Mouse (Mus musculus) neural tube, embryonic 11.5 days (tissue): ENCODE results near the gene Gsdma. TPM values are rescaled to one million over a fixed set of nuclear protein-coding genes. Genes with fewer than 3 reads are reported as not detected.
"Not testable (repeated sequence)": the region's sequence is repeated elsewhere in the genome, so short reads cannot be mapped to it uniquely, and the experiment has no call there.

Source experiments
- ATAC-seq: fragments of 200-750 bp; cut with Nextera tagmentation; 2 replicates; pipeline ENCODE4 v1.8.0; 2017; ENCODE audit warnings: moderate number of reproducible peaks, mild to moderate bottlenecking, moderate TSS enrichment, moderate library complexity; ENCODE audit not compliant: insufficient read depth, low FRiP score, low TSS enrichment
- DNase-seq: peaks from one replicate; pipeline ENCODE4 v3.0.0-alpha.2; 2015; ENCODE audit warnings: low spot score
- H3K27ac ChIP-seq: fragments of 300-500 bp; sonication (generic); 2 replicates; pipeline ENCODE4 v1.5.1; 2014; ENCODE audit warnings: low read depth, mild to moderate bottlenecking, low read length
- H3K27me3 ChIP-seq: fragments of 300-500 bp; sonication (generic); 2 replicates; pipeline ENCODE4 v1.6.1; 2014; ENCODE audit warnings: mild to moderate bottlenecking, low read length, mixed read lengths; ENCODE audit not compliant: control insufficient read depth, insufficient read depth
- H3K36me3 ChIP-seq: fragments of 300-500 bp; sonication (generic); 2 replicates; pipeline ENCODE4 v1.6.1; 2014; ENCODE audit warnings: mild to moderate bottlenecking, low read length, moderate library complexity, mixed read lengths; ENCODE audit not compliant: control insufficient read depth, insufficient read depth
- H3K4me1 ChIP-seq: fragments of 300-500 bp; sonication (generic); 2 replicates; pipeline ENCODE4 v1.6.1; 2014; ENCODE audit warnings: low read length, mixed read lengths; ENCODE audit not compliant: control insufficient read depth, insufficient read depth
- H3K4me2 ChIP-seq: fragments of 300-500 bp; sonication (generic); 2 replicates; pipeline ENCODE4 v1.6.1; 2014; ENCODE audit warnings: low read depth, mild to moderate bottlenecking, moderate library complexity
- H3K4me3 ChIP-seq: fragments of 300-500 bp; sonication (generic); 2 replicates; pipeline ENCODE4 v1.5.1; 2014; ENCODE audit warnings: low read depth, low read length
- H3K9ac ChIP-seq: fragments of 300-500 bp; sonication (generic); 2 replicates; pipeline ENCODE4 v1.6.1; 2014; ENCODE audit warnings: mild to moderate bottlenecking, low read length
- H3K9me3 ChIP-seq: fragments of 300-500 bp; sonication (generic); 2 replicates; pipeline ENCODE4 v1.6.1; 2016; ENCODE audit warnings: low read length; ENCODE audit not compliant: control insufficient read depth
- WGBS: fragments of 180-500 bp; shearing (Covaris S2); extraction: QIAGEN DNeasy Blood & Tissue Kit; methylation state at CpG from one replicate; pipeline ENCODE4 v1.1.7; 2014; 5-methylcytosine and 5-hydroxymethylcytosine counted together
- polyA plus RNA-seq: library from polyadenylated mRNA; unstranded; fragments of >200 nt; fragmentation: Nextera tagmentation; extraction: Ambion mirVana; gene quantifications from 2 replicates; pipeline ENCODE4 v1.2.1, GENCODE M21; 2014

Gene Gsdma
- polyA plus RNA-seq, 1 experiment from 2014 or later, result not detected

- Histone ChIP-seq H3K9ac (no peak overlapping the region), H3K27ac (no peak overlapping the region), H3K27me3 (no peaks in the 10 kb centered on the region), H3K9me3 (no peaks in the 10 kb centered on the region), H3K4me3 (no peak overlapping the region), H3K4me1 (no peaks in the 10 kb centered on the region), H3K36me3 (no peaks in the 10 kb centered on the region), H3K4me2 (no peak overlapping the region)
- DNase-seq (no peak), ATAC-seq (no peak)
- 62% methylated on average over 5 of the region's 5 CpGs for WGBS
Measured at GRCm38 (mm10) chr11:98671857-98672256, 7.7 kb downstream of the Gsdma start.

DNA sequence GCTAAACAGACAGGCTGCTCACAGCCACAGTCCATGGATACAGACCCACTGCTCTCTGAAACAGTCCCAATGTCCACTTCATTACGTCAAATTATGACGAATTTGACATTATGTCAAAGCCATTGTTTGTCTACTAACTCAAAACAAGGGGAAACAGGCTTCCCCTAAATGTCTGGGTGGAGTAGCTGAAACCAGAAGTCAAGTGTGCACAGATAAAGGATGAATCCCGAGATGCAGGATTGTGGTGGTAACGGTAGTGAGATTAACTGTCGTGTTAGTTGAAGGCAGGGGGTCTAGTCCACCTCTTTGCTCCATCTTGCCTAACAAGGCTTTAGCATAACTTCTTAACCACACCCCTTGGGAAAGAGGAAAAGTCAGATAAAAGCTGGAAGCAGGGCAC is 8.3 kb downstream of the Gsdma start:
- no peak overlapping the region for H3K9ac ChIP-seq
- H3K27me3 ChIP-seq, result no peaks in the 10 kb centered on the region
- DNase-seq, result no peak
- H3K9me3 ChIP-seq, result no peaks in the 10 kb centered on the region
- ATAC-seq, result no peak
- 87% methylated on average over 5 of the region's 5 CpGs for WGBS
- no peaks in the 10 kb centered on the region for H3K36me3 ChIP-seq
- H3K4me1 ChIP-seq, result no peaks in the 10 kb centered on the region
- no peak overlapping the region for H3K27ac ChIP-seq
- H3K4me2 ChIP-seq, result no peak overlapping the region
- no peak overlapping the region for H3K4me3 ChIP-seq

DNA sequence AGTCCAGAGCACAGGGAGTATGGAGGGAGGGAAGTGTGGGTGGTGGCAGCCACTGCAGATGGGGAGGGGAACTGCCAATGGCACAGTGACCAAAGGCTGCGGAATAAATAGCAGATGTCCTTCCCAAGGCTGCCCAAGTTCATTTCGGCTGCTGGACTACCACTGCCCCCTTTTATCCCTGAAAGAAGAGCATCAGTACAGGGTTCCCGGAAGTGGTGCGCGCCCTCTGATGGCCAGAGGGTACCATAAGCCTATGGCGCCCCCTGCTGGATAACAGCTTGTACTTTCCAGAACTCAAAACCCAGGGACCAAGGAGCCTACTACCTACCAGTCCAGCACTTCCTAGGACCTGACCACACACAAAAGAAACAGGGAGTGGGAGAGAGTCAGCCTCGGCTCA is 9.0 kb downstream of the Gsdma start:
- peak; percentile 70 for DNase-seq
- H3K36me3 ChIP-seq, H3K4me1 ChIP-seq, H3K4me2 ChIP-seq, ATAC-seq, H3K9me3 ChIP-seq, H3K27ac ChIP-seq, H3K9ac ChIP-seq, H3K4me3 ChIP-seq, H3K27me3 ChIP-seq: not testable (repeated sequence)
- WGBS, result 4% methylated on average over 6 of the region's 7 CpGs

GRCm38 (mm10) chr11:98675829-98676363 is 11.7 kb downstream of the Gsdma start:
- no peaks in the 10 kb centered on the region for H3K36me3 ChIP-seq
- H3K27me3 ChIP-seq, result no peaks in the 10 kb centered on the region
- no peak for DNase-seq
- H3K9me3 ChIP-seq, result no peaks in the 10 kb centered on the region
- no peak for ATAC-seq
- no peaks in the 10 kb centered on the region for H3K4me1 ChIP-seq
- no peak overlapping the region for H3K9ac ChIP-seq
- no peak overlapping the region for H3K27ac ChIP-seq
- whole genome bisulfite sequencing, result 52% methylated on average over 7 of the region's 7 CpGs
- H3K4me2 ChIP-seq, result no peak overlapping the region
- no peak overlapping the region for H3K4me3 ChIP-seq

DNA sequence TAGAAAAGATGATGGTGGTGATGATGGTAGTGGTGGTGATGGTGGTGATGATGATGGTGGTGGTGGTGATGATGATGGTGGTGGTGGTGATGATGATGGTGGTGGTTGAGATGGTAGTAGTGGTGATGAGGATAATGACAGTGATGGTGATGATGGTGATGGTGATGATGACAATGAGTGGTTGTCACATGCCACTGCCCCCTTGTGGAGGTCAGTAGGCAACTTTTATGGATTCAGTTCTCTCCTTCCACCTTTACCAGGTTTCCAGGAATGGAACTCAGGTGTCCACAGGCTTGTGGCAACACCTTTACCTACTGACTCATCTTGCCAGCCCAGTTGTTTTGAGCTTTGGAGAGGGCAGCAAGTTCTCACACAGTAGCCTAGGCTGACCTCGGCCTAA is 15.9 kb downstream of the Gsdma start:
- Histone ChIP-seq H3K9me3 (no peaks in the 10 kb centered on the region), H3K9ac (no peak overlapping the region), H3K4me2 (no peak overlapping the region), H3K36me3 (no peaks in the 10 kb centered on the region), H3K4me1 (peaks cover 5% of the 10 kb centered on the region), H3K27me3 (no peaks in the 10 kb centered on the region), H3K27ac (no peak overlapping the region), H3K4me3 (no peak overlapping the region)
- ATAC-seq, result no peak
- WGBS, result 97% methylated on average over 1 of the region's 1 CpGs
- no peak for DNase-seq

DNA sequence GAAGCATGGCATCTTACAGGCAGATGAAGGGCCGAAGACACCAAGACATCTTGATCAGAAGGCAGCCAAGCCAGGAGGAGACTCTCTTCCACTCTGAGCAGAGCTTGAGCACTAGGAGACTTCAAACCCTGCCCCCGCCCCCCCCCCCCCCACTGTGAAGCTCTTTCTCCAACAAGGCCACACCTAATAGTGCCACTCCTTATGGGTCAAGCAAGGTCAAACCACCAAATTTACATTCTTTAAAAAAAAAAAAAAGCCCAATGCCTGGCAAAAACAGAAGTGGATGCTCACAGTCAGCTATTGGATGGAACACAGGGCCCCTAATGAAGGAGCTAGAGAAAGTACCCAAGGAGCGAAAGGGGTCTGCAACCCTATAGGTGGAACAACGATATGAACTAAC is 16.4 kb downstream of the Gsdma start:
- not testable (repeated sequence) for DNase-seq, H3K4me2 ChIP-seq, H3K27ac ChIP-seq, H3K9me3 ChIP-seq, H3K9ac ChIP-seq, H3K27me3 ChIP-seq, ATAC-seq, H3K4me3 ChIP-seq, H3K36me3 ChIP-seq, H3K4me1 ChIP-seq
- WGBS, result 83% methylated on average over 4 of the region's 4 CpGs

- ATAC-seq (no peak), DNase-seq (no peak)
- WGBS, result 76% methylated on average over 4 of the region's 4 CpGs
- Histone ChIP-seq H3K36me3 (peaks cover 8% of the 10 kb centered on the region), H3K27ac (no peak overlapping the region), H3K27me3 (no peaks in the 10 kb centered on the region), H3K9ac (no peak overlapping the region), H3K9me3 (no peaks in the 10 kb centered on the region), H3K4me2 (no peak overlapping the region; the same call in 1 of the 2 replicates), H3K4me1 (peaks cover 5% of the 10 kb centered on the region), H3K4me3 (no peak overlapping the region)
Measured at GRCm38 (mm10) chr11:98681186-98681585, 17.0 kb downstream of the Gsdma start.

DNA sequence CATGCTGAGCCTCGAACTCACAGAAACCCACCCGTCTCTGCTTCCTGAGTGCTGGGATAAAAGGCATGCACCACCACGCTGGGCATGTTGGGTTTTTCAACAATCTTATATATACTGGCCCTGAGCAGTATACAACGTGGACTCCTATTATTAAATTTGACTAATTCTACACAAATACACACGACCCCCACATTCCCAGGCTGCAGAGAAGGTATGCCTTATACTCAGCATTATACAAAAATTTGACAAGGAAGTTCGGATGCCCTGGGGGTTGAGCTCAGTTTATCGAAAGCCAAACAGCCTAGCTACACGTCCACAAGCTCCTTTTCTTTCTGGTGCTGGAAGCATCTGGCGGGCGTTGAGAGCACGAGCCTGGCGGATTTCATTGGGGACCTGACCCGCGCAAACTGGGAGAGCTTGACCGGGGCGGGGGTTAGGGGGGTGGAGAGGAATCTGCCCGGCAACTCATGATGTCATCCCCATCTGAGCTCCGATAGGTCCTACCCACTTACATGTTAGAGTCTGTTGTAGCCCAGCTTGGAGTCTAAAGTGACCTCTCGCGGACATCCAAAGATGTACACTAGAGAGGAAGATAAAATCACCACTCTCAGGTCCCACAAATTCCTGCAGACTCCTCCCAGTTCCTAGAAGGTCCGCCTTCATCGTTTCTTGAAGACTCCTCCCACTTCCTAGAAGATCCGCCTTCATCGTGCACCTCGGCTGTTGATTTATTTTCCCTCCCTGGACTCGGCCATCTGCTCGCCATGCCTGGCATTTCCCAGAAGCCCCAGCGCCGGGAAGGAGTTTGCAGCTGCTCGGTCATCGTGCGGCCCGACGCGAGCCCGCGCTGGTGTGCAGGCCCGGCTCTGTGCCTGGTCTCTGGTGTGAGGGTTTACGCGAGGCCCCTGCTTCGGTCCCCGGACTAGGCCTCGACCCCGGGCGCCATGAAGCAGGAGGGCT is 17.9 kb downstream of the Gsdma start, which contains the start of gene Psmd3:
Gene Psmd3, plus strand, starts transcription at position 769 of the 960 bp plus-strand sequence.
- Histone ChIP-seq H3K27ac (peak within 1 kb of the TSS; percentile 67; the same call in 1 of the 2 replicates), H3K27me3 (no peaks in the 10 kb centered on the region), H3K9me3 (no peaks in the 10 kb centered on the region), H3K36me3 (peaks cover 8% of the 10 kb centered on the region), H3K4me1 (peaks cover 5% of the 10 kb centered on the region), H3K4me2 (peak within 1 kb of the TSS; percentile 61), H3K4me3 (peak within 1 kb of the TSS; percentile 88), H3K9ac (peak within 1 kb of the TSS; percentile 98)
- peak; percentile 95 for ATAC-seq
- WGBS, result 6% methylated on average over 45 of the region's 45 CpGs
- peak; percentile 97 for DNase-seq
